Mouse (Mus musculus) kidney, adult 18-20 months (tissue): ENCODE data around the gene Gm47995.
"Not testable (repeated sequence)": the region's sequence is repeated elsewhere in the genome, so short reads cannot be mapped to it uniquely, and the experiment has no call there.

Experiments used
- DNase-seq: peaks from one replicate; pipeline ENCODE4 v3.0.0; 2021

The Gm47995 gene

DNA sequence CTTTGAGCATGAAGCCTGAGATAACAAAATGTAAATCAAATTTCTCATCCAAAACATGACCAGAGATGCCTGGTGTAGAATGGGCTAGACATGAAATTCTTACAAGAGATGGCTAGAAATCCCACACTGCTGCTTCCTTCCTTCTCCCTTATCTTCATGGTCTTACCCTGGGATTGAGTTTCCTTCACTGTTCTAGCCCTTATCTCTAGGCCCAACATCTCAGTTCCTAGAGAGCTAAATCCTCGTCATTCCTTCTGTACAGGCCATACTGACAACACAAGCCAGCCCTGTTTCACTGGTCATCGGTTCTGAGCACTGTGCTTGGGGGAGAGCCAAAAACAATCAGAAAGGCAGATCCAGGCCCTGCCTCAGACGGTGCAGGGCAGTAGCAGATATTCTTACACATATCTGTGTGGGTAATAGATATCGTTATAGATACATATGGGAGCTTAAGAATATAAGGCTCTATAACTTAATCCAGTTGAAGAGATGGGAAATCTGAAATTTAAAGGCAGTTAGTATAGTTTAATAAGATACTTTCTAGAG lies 11.3 kb upstream of the Gm47995 start:
- DNase-seq, result not testable (repeated sequence)

DNA sequence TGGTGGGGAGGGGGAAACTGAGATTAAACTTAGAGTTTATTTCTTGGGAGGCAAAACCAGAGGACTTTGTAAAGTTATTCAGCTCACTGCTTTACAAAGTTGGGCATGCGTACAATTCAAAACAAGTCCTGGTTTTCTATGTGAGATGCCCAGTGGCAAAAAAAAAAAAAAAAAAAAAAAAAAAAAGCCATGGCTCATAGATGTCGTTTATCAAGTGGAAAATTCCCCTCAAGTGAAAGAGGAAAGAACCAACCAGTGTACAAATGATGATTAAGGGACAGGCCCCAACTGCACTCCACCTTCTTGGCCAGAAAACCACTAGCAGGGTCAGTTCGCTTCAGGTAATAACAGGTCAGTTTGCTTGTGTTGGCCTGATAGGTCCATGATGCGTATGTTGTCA lies 9.8 kb upstream of the Gm47995 start:
- DNase-seq, result no peak

DNA sequence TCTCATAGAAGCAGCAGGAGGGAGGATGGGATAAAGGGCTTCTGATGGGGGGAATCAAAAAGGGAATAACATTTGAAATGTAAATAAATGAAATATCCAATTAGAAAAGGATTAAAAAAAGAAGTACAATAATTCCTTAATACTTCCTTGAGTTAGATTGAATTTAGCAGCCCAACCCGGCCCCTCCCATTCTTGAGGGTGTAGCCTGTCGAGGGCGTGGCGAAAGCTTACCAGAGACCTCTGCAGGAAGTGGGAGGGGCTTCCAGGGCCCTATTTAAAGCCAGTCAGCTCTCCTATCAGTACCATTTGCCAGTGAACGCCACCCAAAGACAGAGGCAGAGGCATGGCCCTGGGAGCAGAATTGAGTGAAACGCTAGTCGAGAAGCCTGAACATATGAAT lies 6.2 kb upstream of the Gm47995 start, which contains the start of gene Gm8947:
Gene Gm8947, plus strand, starts transcription at position 302 of the 400 bp plus-strand sequence.
- DNase-seq, result not testable (repeated sequence)

DNA sequence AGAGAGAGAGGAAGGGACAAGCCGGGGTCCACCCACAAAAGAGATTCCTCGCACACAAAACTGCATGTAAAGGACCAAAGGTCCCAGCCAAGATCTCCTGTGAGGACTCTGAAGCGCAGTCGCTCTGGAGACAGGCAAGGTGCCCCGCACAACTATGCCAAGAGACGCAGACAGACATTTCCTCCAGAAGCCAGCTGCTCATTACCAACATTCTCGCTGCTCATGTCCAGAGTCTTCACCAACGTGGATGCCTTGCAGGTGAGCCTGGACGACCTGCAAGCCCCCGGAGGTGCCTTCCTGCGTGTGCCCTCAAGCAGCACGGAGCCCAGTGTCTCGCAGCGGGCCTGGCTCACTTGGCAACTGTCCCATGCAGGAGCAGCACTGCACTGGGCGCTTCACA lies 5.5 kb upstream of the Gm47995 start:
- DNase-seq, result not testable (repeated sequence)

DNA sequence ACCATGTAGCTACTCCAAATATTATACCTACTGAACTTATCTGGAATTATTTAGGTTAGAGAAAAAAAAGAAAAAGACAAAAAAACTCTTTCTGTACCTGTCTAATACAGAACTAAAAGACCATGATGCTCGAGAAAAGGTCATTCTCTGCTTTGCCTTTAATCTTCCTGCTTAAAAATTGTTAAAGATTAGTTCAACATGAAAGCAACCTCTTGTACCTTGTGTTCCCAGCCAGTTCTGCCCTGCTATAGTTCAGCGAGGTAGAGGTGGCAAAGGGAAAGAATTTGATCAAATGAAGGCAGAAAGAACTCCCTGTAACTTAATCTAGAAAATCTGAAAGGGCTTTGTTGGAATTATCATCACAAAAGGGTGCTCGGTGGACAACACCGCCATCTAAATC lies 2.3 kb upstream of the Gm47995 start:
- not testable (repeated sequence) for DNase-seq

DNA sequence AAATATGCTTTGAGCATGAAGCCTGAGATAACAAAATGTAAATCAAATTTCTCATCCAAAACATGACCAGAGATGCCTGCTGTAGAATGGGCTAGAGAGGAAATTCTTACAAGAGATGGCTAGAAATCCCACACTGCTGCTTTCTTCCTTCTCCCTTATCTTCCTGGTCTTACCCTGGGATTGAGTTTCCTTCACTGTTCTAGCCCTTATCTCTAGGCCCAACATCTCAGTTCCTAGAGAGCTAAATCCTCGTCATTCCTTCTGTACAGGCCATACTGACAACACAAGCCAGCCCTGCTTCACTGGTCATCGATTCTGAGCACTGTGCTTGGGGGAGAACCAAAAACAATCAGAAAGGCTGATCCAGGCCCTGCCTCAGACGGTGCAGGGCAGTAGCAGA lies 1.6 kb upstream of the Gm47995 start:
- not testable (repeated sequence) for DNase-seq

GRCm38 (mm10) chr1:151200620-151201019 lies 2.4 kb downstream of the Gm47995 start:
- DNase-seq, result not testable (repeated sequence)

DNA sequence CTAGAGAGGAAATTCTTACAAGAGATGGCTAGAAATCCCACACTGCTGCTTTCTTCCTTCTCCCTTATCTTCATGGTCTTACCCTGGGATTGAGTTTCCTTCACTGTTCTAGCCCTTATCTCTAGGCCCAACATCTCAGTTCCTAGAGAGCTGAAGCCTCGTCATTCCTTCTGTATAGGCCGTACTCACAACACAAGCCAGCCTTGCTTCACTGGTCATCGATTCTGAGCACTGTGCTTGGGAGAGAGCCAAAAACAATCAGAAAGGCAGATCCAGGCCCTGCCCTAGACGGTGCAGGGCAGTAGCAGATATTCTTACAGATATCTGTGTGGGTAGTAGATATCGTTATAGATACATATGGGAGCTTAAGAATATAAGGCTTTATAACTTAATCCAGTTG lies 4.5 kb downstream of the Gm47995 start:
- DNase-seq, result not testable (repeated sequence)

DNA sequence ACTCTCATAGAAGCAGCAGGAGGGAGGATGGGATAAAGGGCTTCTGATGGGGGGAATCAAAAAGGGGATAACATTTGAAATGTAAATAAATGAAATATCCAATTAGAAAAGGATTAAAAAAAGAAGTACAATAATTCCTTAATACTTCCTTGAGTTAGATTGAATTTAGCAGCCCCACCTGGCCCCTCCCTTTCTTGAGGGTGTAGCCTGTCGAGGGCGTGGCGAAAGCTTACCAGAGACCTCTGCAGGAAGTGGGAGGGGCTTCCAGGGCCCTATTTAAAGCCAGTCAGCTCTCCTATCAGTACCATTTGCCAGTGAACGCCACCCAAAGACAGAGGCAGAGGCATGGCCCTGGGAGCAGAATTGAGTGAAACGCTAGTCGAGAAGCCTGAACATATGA lies 5.6 kb downstream of the Gm47995 start, which contains the start of gene 3110040M04Rik:
Gene 3110040M04Rik, plus strand, starts transcription at position 304 of the 400 bp plus-strand sequence.
- not testable (repeated sequence) for DNase-seq

GRCm38 (mm10) chr1:151208493-151208892 lies 10.2 kb downstream of the Gm47995 start:
- not testable (repeated sequence) for DNase-seq

DNA sequence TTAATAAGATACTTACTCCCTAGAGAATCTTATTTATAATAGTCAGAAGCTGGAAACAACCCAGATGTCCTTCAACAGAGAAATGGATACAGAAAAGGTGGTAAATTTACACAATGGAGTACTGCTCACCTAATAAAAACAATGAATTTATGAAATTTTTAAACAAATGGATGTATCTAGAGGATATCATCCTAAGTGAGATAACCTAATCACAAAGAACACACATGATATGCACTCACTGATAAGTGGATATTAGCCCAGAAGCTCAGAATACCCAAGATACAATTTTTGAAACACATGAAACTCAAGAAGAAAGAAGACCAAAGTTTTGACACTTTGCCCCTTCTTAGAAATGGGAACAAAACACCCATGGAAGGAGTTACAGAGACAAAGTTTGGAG lies 10.7 kb downstream of the Gm47995 start:
- not testable (repeated sequence) for DNase-seq

GRCm38 (mm10) chr1:151209824-151210355 lies 11.6 kb downstream of the Gm47995 start, which contains the start of gene Gm47996:
Gene Gm47996, plus strand, starts transcription at chr1:151210131.
- DNase-seq, result not testable (repeated sequence)

GRCm38 (mm10) chr1:151211666-151212065 lies 13.4 kb downstream of the Gm47995 start:
- not testable (repeated sequence) for DNase-seq

DNA sequence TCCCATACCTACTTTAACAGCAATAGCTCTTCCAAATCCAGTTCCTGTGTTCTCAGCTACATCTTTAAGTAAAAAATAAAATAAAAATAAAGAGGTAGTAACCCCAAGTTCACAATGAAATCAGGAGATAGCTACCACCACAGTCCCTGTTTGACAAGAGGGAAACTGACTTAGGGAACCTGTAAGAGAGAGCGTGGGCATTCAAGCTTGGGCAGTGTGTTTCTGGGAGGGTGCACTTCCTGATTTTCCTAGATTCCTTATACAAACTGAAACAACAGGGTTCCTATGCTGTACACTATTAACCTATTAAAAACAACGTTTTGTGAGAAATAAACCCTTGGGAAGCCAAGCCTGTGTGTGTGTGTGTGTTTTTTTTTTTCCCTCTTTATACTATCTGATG lies 16.6 kb downstream of the Gm47995 start:
- no peak for DNase-seq

DNA sequence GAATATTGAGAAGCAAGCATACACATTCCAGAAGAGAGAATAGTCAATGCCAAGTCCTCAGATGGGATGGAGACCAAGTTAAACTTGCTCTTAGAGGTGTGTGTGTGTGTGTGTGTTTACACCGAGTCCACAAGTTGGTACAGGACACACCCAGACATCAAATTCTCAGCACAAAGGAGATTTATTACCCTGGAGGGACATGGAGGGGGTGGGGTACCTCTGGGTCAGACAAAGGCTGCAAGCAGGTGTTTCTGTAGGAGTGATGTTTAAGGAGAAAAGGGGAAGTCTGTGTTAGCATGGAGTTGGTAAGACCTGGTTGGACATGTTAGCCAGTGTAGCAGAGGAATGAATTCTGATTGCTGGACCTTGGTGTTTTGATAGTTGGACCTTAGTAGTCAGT lies 17.7 kb downstream of the Gm47995 start:
- no peak for DNase-seq

DNA sequence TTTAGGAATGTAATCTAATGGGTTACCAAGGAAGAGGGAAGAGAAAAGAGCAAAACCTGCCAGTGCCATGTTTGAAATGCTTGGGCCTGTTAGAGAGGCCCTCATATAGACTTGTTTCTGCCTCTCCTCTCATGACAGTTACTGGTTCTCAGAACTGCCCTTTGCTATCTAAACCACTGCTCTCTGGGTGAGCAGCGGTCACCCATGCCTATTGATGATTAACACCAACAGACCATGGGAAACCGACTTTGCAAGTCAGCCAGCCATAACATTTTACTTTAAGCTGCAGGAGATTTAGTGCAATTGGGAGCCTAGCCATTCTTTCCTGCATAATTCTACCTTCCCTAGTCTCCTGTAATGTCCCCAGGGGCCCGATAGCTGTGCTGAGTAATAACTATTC lies 18.2 kb downstream of the Gm47995 start:
- DNase-seq, result peak; percentile 64

DNA sequence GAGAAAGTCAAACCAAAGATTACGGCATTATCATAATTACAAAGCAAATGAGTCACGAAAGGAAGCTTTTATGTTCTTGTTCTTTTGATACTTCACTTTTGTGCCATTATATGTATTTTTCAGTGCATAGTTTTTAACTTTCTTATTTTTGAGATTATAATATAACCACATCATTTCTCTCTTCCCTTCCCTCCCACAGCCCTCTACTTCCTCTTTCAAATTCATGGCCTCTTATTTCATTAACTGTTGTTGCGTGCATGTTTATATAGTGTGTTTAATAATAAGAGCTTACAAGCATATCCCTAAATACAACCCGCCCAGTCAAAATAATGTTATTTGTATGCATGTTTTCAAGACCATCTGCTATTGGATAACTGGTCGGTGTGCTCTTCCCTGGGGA lies 20.8 kb downstream of the Gm47995 start:
- no peak for DNase-seq

- no peak for DNase-seq
Observed at GRCm38 (mm10) chr1:151220098-151220497, 21.9 kb downstream of the Gm47995 start.

DNA sequence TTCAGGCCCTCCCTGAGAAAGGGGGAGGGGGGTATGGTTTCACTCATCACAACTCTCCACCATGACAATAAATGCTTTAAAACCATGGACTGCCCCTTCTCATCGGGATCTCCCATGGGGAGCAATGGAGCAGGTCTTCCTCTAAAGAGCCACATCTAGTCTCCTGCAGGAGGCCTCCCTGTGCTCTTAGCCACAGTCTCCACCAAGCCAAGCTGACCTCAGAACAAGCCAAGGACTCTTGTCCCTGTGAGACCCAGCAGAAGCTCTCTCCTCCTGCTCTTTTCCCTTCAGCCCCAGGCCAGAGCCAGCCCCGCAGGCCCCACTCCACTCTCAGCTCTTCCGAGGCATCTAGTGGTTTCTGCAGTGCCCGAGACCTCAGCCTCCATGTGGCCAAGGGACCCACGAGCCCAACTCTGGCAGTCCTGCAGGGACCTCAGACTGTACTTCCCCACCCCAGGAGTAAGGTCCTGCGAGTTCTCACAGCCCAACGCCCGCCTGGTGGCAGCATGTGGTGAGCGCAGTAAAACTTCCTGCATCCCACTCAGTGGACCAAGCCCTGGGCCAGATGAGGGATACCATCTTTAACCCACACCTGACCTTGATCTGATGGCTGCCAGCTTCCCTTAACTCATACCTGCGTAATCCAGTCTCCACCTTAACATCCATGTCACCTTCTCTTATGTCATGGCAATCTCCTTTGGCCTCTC lies 24.5 kb downstream of the Gm47995 start:
- DNase-seq, result no peak

DNA sequence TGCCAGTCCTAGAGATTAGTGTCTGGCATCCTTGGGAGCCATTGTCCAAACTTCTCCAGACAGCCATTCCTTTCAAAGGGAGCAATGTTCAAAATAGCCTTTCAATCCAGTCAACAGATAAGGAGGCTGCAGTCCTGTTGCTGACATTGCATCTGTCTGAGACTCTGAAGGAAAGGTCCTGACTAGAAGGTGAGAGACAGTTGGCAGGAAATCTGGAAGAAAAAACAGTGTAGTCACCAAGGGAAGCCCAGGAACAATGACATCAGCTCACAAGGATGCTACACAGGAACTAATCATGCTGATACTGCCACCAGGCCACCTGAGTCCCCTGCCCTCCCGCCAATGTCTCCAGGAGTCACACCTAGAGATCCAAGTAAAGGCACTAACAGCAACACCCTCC lies 25.1 kb downstream of the Gm47995 start:
- DNase-seq, result no peak

GRCm38 (mm10) chr1:151224536-151224935 lies 26.3 kb downstream of the Gm47995 start:
- no peak for DNase-seq

- DNase-seq, result no peak
Observed at GRCm38 (mm10) chr1:151227506-151227905, 29.3 kb downstream of the Gm47995 start.

DNA sequence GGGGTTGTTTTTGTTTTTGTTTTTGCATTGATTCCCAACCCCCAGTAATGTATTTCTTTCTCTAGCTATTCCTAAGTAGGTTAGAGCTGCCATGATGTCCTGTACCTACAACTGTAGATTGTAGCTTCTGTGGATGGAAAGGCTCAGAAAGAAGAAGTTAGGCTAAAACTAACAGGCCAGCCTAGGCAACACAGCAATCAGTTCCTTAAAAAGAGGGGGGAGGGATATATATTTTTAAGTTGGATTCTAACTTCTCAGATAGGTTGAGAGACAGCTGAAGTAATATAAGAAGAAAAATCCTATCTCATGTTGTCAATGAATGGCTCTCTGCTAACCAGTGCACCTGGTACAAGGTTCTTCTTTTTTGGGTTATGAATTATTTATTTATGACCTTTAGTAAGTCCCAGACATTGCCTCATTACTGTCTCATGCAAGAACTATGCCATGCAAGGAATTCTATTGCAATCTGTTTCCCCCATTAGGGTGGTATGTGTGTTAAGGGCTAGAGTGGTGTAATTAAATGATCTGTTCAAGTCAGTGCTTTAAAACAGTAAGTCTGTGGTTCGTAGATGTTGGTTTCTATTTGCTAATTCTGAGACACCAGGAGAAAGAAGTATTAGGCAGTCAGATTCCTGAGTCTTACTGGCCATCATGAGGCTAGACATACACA lies 30.2 kb downstream of the Gm47995 start:
- DNase-seq, result no peak

GRCm38 (mm10) chr1:151232346-151232745 lies 34.1 kb downstream of the Gm47995 start:
- DNase-seq, result no peak
